Mouse (Mus musculus) cerebellum, adult 8-10 months (tissue): Measurements from ENCODE around the gene Cux2.

Experiments
- DNase-seq: peaks from one replicate; pipeline ENCODE4 v3.0.0; 2022

Gene Cux2

GRCm38 (mm10) chr5:122059060-122060017, 9.4 kb upstream of the Cux2 start:
- DNase-seq = peak; percentile 67

- no peak for DNase-seq
Measured at GRCm38 (mm10) chr5:122057622-122058021, 7.7 kb upstream of the Cux2 start.

- DNase-seq = no peak
Measured at GRCm38 (mm10) chr5:122056557-122056956, 6.7 kb upstream of the Cux2 start.

GRCm38 (mm10) chr5:122054130-122054843, 4.4 kb upstream of the Cux2 start:
- DNase-seq = peak; percentile 64

GRCm38 (mm10) chr5:122053587-122053986, 3.7 kb upstream of the Cux2 start:
- DNase-seq = no peak

- DNase-seq = no peak
Measured at GRCm38 (mm10) chr5:122050832-122051105, 867 bp upstream of the Cux2 start.

GRCm38 (mm10) chr5:122049664-122050016, 262 bp downstream of the Cux2 start:
- peak; percentile 75 for DNase-seq

GRCm38 (mm10) chr5:122048686-122049663, 927 bp downstream of the Cux2 start:
- DNase-seq = peak; percentile 41

GRCm38 (mm10) chr5:122048252-122048651, 1.6 kb downstream of the Cux2 start:
- DNase-seq = no peak

- no peak for DNase-seq
Measured at GRCm38 (mm10) chr5:122047791-122048190, 2.1 kb downstream of the Cux2 start.

GRCm38 (mm10) chr5:122043567-122043966, 6.3 kb downstream of the Cux2 start:
- no peak for DNase-seq

- DNase-seq = no peak
Measured at GRCm38 (mm10) chr5:122035278-122035677, 14.6 kb downstream of the Cux2 start.

GRCm38 (mm10) chr5:122033167-122033478, 16.8 kb downstream of the Cux2 start:
- no peak for DNase-seq

GRCm38 (mm10) chr5:122032471-122033166, 17.3 kb downstream of the Cux2 start:
- DNase-seq = no peak

GRCm38 (mm10) chr5:122031146-122031545, 18.8 kb downstream of the Cux2 start:
- no peak for DNase-seq

- no peak for DNase-seq
Measured at GRCm38 (mm10) chr5:122030640-122031039, 19.3 kb downstream of the Cux2 start.

GRCm38 (mm10) chr5:122026771-122027170, 23.1 kb downstream of the Cux2 start:
- DNase-seq = no peak

GRCm38 (mm10) chr5:122026284-122026683, 23.6 kb downstream of the Cux2 start:
- no peak for DNase-seq

GRCm38 (mm10) chr5:122025117-122025516, 24.8 kb downstream of the Cux2 start:
- DNase-seq = no peak

- no peak for DNase-seq
Measured at GRCm38 (mm10) chr5:122019288-122019687, 30.6 kb downstream of the Cux2 start.

- no peak for DNase-seq
Measured at GRCm38 (mm10) chr5:122017778-122018177, 32.1 kb downstream of the Cux2 start.

GRCm38 (mm10) chr5:122017269-122017668, 32.6 kb downstream of the Cux2 start:
- DNase-seq = no peak

GRCm38 (mm10) chr5:122016744-122017143, 33.2 kb downstream of the Cux2 start:
- DNase-seq = no peak
